Mouse (Mus musculus) cerebellum, adult 2 months (tissue): ENCODE measurements around the gene Arhgdig.

Experiments
- CTCF ChIP-seq: fragments of 200-500 bp; IDR thresholded peaks from 2 replicates; pipeline ENCODE4 v1.5.1; 2011; ENCODE audit warnings: low read depth, mild to moderate bottlenecking, control low read depth, low read length, moderate library complexity, borderline replicate concordance; ENCODE audit not compliant: insufficient read depth
- POLR2A ChIP-seq: fragments of 200-500 bp; IDR thresholded peaks from 2 replicates; pipeline ENCODE4 v1.6.1; 2011; ENCODE audit warnings: low read length, control low read depth, borderline replicate concordance; ENCODE audit not compliant: insufficient read depth

DNA sequence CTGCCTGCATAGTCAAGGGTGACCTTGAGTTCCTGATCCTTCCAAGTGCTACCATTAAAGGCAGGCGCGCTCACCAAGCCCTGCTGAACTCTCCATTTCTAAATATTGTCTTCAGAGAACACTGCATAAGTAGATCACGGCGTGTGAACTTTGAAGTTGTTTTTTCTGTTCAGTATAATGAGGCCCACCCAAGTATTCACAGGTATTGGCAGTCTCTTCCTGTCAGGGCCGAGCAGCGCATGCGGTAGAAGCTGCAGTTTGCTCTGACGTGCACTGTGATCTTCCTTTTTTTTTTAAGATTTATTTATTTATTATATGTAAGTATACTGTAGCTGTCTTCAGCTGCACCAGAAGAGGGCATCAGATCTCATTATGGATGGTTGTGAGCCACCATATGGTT lies 26.8 kb upstream of the Arhgdig start:
- TF ChIP-seq POLR2A (no peak), CTCF (no peak)
